Mouse (Mus musculus) forebrain, postnatal 0 days (tissue): ENCODE measurements around the gene Tfb1m. TPM values are rescaled to one million over a fixed set of nuclear protein-coding genes. Genes with fewer than 3 reads are reported as not detected.

Experiments used
- ATAC-seq: fragments of 200-750 bp; cut with Nextera tagmentation; 2 replicates; pipeline ENCODE4 v1.8.0; 2017; ENCODE audit warnings: mild to moderate bottlenecking, moderate library complexity
- DNase-seq: peaks from one replicate; pipeline ENCODE4 v3.0.0-alpha.2; 2015
- H3K27ac ChIP-seq: fragments of 300-500 bp; sonication (generic); 2 replicates; pipeline ENCODE4 v1.5.1; 2014; ENCODE audit warnings: low read depth, mild to moderate bottlenecking, antibody characterized with exemption, low read length, moderate library complexity, mixed read lengths
- H3K27me3 ChIP-seq: fragments of 300-500 bp; sonication (generic); 2 replicates; pipeline ENCODE4 v1.6.1; 2014; ENCODE audit warnings: mild to moderate bottlenecking, low read length, mixed read lengths; ENCODE audit not compliant: insufficient read depth
- H3K36me3 ChIP-seq: fragments of 300-500 bp; sonication (generic); 2 replicates; pipeline ENCODE4 v1.6.1; 2014; ENCODE audit warnings: mild to moderate bottlenecking, moderate library complexity; ENCODE audit not compliant: insufficient read depth
- H3K4me1 ChIP-seq: fragments of 300-500 bp; sonication (generic); 2 replicates; pipeline ENCODE4 v1.6.1; 2014; ENCODE audit warnings: antibody characterized with exemption; ENCODE audit not compliant: insufficient read depth
- H3K4me2 ChIP-seq: fragments of 300-500 bp; sonication (generic); 2 replicates; pipeline ENCODE4 v1.6.1; 2014; ENCODE audit warnings: low read depth, mild to moderate bottlenecking, moderate library complexity
- H3K4me3 ChIP-seq: fragments of 300-500 bp; sonication (generic); 2 replicates; pipeline ENCODE4 v1.5.1; 2014; ENCODE audit warnings: low read depth, low read length, mixed read lengths
- H3K9ac ChIP-seq: fragments of 300-500 bp; sonication (generic); 2 replicates; pipeline ENCODE4 v1.6.1; 2014; ENCODE audit warnings: mild to moderate bottlenecking
- H3K9me3 ChIP-seq: fragments of 300-500 bp; sonication (generic); 2 replicates; pipeline ENCODE4 v1.6.1; 2016; ENCODE audit warnings: low read length
- CTCF ChIP-seq: sonication (generic); IDR thresholded peaks from 2 replicates; pipeline ENCODE4 v1.5.1; 2016; ENCODE audit warnings: antibody characterized with exemption, control low read depth, low read depth
- WGBS: fragments of 180-500 bp; shearing (Covaris S2); extraction: QIAGEN DNeasy Blood & Tissue Kit; methylation state at CpG from one replicate; pipeline ENCODE4 v1.1.7; 2014; 5-methylcytosine and 5-hydroxymethylcytosine counted together
- polyA plus RNA-seq: library from polyadenylated mRNA; unstranded; fragments of >200 nt; fragmentation: Nextera tagmentation; extraction: Ambion mirVana; gene quantifications from 2 replicates; pipeline ENCODE4 v1.2.1, GENCODE M21; 2015
- total RNA-seq: library from RNA; depleted of rRNA; stranded (reverse); fragments of >200 nt; gene quantifications from 2 replicates; pipeline ENCODE4 v1.2.3, GENCODE M21; 2014; rRNA removed

Gene Tfb1m
- total and polyA plus RNA-seq, 2 experiments from 2014 or later, result 8.2 to 11.2 TPM

GRCm38 (mm10) chr17:3476546-3476945 lies 81.0 kb downstream of the Tfb1m start:
- no peak for DNase-seq
- H3K4me1 ChIP-seq, result no peaks in the 10 kb centered on the region
- H3K4me3 ChIP-seq, result no peak overlapping the region
- H3K36me3 ChIP-seq, result peaks cover 16% of the 10 kb centered on the region
- no peak overlapping the region for H3K4me2 ChIP-seq
- no peak for ATAC-seq
- H3K9ac ChIP-seq, result no peak overlapping the region
- no peak for TF ChIP-seq CTCF
- no peaks in the 10 kb centered on the region for H3K9me3 ChIP-seq
- H3K27ac ChIP-seq, result no peak overlapping the region
- 49% methylated on average over 2 of the region's 2 CpGs for WGBS
- H3K27me3 ChIP-seq, result no peaks in the 10 kb centered on the region

DNA sequence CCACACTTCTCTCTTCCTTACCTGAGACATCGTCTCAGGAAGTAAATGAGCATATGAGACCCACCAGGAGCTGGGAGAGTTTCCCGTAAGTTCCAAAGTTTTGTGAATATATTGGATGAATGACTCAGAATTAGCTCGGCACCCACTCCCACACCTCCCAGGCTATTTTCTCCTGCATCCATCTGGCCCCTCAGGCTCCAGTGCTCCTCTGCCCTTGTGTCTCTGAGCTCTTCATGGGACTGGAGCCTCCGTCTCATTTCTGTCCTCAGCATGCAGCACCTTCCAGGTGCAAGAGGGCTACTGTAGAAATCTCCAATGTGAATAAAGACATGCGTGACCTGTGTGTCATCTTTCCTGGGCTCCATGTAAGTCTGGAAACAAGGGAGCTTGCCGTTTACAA lies 85.6 kb downstream of the Tfb1m start:
- TF ChIP-seq CTCF, result no peak
- H3K27ac ChIP-seq, result no peak overlapping the region
- no peaks in the 10 kb centered on the region for H3K27me3 ChIP-seq
- no peak overlapping the region for H3K4me3 ChIP-seq
- DNase-seq (no peak), ATAC-seq (no peak)
- no peaks in the 10 kb centered on the region for H3K4me1 ChIP-seq
- H3K36me3 ChIP-seq, result no peaks in the 10 kb centered on the region
- WGBS, result 73% methylated on average over 6 of the region's 6 CpGs
- H3K4me2 ChIP-seq, result no peak overlapping the region
- no peaks in the 10 kb centered on the region for H3K9me3 ChIP-seq
- H3K9ac ChIP-seq, result no peak overlapping the region

Other genes starting within 250 kb of the Tfb1m start
- 71.5 and 96.0 TPM in 2 replicates for gene Tiam2, start 231.2 kb downstream of the Tfb1m start, total RNA-seq
- 26.3 and 26.4 TPM in 2 replicates for gene Tiam2, start 231.2 kb downstream of the Tfb1m start, polyA plus RNA-seq
- 1.4 and 2.8 TPM in 2 replicates for gene Cldn20, start 25.2 kb downstream of the Tfb1m start, total RNA-seq
- gene Cldn20, start 25.2 kb downstream of the Tfb1m start, polyA plus RNA-seq, result 1.6 and 2.0 TPM in 2 replicates
- gene Nox3, start 138.5 kb upstream of the Tfb1m start, total RNA-seq, result not detected in 2 replicates
- not detected in 2 replicates for gene Nox3, start 138.5 kb upstream of the Tfb1m start, polyA plus RNA-seq